Mouse (Mus musculus) heart, adult 2 months (tissue): ENCODE data around the gene Rhd.

Source experiments
- CTCF ChIP-seq: fragments of 200-600 bp; IDR thresholded peaks from 2 replicates; pipeline ENCODE4 v1.8.1; 2022; ENCODE audit warnings: antibody characterized with exemption, mild to moderate bottlenecking, moderate library complexity
- POLR2A ChIP-seq: fragments of 200-500 bp; IDR thresholded peaks from 2 replicates; pipeline ENCODE4 v1.6.1; 2011; ENCODE audit warnings: mild to moderate bottlenecking, low read depth, low read length, control low read depth; ENCODE audit not compliant: insufficient read depth

GRCm38 (mm10) chr4:134865789-134866188 is 1.5 kb downstream of the Rhd start:
- TF ChIP-seq CTCF (no peak), POLR2A (no peak)
